ENCODE assay signal across 11 mouse cellular contexts in genomic region chr8:11061711-11062110, GRCm38 (mm10).
"Had no signal": no experiment of that assay in that cellular context is flagged by ENCODE, and none has a peak within 500 bp of the region (broad histone marks: within the 10 kb centered on the region; RNA-seq: fewer than 3 reads in every experiment).

No protein-coding gene starts in this region.

- ATAC-seq: inflammation-experienced regulatory T-cells, adult 6 months; midbrain, embryonic 13.5 days had no signal

- DNase-seq: kidney, postnatal 10 days; kidney, postnatal 4 days; liver; lung, embryonic 14.5 days; lung, postnatal 14 days; right cerebral cortex, adult 18-20 months; right cerebral cortex, postnatal 25 days; thymus, adult 18-20 months; thymus, postnatal 14 days had no signal
